Mouse (Mus musculus): ENCODE measurements around the gene Ifnb1.

Ifnb1 gene

DNA sequence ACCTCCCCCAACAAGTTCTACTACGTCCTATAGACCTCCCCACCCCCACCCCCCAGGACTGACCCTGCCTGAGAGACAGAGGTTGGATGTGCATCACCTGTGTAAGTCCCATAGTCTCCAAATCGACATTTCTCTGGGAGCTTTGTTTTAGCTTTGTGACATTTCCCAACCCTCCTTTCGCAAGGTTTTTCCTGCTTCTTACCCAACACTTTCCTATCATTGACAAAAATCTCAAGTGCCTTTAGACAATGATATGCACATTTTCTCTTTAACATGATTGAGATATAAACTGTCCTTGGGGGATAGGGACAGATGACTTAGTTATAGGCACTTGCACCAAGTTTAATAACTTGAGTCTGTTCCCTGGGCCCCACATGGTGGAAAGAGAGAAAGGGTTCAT is 21.3 kb downstream of the Ifnb1 start:
- DNase-seq (ENCODE audit: low spot score) = no peak

DNA sequence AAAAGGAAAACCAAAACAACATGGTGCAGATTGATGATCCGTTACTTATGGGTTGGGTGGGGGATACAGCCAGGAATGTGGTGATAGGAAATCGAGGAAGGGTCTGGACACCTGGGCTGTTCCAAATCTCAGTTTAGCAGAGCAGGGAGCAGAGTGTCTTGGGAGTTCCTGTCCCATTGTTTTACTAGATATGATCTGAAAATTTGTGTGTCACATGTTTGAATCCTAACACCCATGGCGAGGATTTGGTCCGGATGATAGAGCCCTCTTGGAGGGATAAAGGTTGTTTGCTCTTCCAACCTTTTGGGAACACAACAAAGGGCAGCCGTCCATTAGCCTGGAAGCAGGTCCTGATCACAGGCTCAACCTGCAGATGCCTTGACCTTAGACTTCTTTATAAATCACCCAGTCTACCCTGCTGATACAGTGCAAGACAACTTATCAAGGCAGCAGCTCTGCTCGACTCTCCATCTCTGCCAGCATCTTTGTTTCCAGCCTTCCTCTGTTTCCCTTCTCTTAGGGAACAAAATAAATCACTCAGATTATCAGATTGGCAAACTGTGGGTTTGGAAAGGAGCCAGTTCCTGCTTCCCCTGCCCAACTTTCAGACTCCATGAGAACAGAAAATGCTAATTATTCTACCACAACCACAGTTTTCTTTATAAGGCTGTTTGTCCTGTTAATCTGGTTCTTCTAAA is 26.1 kb downstream of the Ifnb1 start:
- DNase-seq (ENCODE audit: low spot score) = no peak

DNA sequence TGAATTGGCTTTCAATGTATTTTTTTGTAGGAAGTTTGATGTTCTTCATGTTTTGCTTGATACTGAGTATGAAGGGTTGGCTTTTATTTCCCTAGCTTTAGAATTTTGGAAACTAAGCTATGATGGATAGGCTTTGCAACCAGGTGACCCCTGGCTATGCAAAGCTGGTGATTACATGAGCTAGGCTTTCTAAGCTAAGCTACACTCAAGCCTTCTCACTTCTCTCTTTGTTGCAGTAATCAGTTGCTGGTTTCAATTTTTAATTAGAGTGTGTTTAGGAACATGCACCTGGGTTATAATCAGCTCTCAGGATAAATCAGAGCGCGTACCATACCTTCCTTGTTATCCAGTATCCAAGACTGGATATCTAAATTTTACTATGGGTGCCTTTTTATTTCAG is 33.0 kb downstream of the Ifnb1 start:
- no peak for DNase-seq (ENCODE audit: low spot score)

DNA sequence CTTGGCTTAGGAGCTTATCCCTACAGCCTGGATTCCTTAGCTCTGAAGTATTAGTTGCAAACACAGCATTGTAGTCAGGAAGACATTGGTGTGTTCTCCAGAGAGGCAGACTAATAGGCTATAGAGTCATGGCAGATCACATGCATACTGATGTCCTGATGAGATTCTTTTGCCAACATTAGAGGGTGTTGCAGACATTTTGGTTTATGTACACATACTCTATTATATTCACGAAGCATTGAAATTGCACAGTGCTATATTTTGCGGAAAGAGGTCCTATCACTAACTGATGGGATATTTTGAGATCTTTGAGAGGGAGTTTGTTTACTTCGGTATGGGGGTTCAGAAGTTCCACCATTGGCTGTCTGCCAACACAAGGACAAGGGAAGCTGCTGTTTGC is 34.5 kb downstream of the Ifnb1 start:
- no peak for DNase-seq (ENCODE audit: low spot score)

DNA sequence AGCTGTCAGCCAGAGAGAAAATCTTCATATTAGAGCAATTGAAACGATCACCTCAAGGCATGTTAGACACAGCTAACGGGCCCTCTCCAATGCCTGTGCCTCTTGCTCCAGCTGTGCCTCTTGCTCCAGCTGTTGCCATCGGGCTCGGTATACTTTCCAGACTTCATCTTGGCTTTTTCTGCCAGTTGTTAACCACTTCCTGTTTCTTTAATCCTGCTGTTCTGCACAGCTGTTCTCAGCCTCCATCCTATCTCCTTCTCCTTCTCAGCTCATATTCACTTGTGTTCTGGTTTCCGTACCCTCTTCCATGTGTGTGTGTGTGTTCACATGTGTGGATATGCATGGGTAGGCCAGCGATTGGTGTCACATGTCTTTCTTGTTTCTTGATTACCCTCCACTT is 42.4 kb downstream of the Ifnb1 start:
- no peak for DNase-seq (ENCODE audit: low spot score)

DNA sequence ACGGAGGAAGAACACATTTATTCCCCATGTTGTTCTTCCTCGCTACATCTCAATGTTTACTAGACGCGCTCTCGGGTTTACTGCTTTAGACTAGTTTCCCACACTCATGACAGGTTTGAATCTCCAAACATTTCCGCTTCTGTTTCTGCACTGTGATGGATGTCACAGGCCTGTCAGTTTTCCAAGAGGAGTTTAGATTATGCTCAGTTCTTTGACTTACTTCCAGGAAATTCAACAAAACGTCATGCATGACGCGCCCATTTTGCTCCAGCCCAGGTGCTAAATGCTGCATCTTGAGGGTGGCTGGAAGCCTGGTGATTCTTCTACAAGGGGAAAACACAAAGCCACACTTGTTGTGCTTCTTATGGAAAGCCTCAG is 43.8 kb downstream of the Ifnb1 start:
- no peak for DNase-seq (ENCODE audit: low spot score)

DNA sequence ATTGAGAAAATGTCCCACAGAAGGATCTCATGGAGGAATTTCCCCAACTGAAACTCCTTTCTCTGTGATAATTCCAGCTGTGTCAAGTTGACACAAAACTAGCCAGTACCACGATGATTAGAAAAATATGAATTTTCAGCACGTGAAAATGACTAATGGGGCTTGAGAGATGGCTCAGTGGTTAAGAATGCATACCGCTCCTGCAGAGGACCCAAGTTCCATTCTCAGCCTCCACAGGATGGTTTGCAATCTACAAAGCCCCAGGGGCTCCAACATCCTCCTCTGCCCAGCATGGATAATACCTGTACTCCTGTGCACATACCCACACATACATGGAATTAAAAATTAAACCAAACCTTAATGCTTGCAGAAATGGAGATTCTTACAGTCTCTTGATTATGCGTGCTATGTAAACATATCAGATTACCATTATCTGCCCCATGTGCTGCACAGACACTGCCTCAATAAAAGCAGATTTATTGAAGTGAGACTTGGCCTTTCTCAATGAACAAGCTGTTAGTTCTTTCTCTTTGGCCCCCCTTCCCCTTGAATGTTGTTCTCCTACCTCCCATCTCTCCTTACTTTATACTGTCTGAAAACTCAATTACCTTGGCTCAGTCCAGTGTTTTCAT is 44.3 kb downstream of the Ifnb1 start:
- no peak for DNase-seq (ENCODE audit: low spot score)

DNA sequence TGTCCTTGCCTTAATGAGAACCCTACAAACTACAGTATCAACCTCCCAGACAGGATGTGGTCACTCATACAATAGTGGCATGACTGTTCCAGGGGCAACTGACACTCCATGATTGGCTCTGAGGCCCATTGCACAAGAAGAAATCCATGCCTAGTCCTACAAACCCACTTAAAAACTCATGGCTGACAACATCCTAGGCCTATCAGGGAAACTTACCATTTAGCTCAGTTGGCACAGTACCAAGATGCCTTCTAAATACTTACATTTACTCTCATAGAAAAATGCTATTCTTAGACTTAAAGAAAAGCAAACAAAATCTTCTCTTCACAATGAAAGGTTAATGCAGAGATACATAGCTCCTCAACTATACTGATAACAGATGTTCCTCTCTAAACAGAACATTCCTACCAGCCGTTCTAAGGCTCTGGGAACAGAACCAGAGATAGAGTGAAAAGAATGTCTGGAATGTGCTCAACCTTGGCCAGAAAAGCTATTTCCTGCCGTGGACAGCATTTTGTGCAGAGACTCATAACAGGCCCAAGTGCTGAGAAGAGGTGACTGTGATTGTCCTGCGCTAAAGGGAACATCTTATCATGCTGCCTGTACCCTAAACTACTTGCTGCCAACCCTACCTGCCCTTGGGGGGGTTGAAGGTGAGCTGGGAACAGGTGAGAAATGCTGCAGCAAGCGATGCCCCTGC is 45.9 kb downstream of the Ifnb1 start:
- no peak for DNase-seq (ENCODE audit: low spot score)

DNA sequence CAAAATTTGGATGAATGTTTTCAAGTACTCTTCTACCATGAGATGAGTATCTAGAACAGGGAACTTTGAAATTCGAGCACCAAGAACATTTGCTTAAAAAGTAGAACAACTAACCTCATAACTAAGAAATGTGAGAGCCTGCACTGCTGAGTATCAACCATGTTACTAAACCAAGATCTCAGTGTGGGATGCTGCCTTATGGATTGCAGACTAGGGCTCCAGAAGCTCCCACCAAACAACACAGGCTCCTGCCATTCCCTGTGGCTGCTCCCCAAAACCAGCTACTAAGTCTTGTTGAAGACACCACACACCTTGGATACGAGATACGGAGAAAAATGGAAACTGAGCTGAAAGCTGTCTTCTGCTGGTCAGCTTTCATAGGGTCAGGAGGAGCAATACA is 46.5 kb downstream of the Ifnb1 start:
- no peak for DNase-seq (ENCODE audit: low spot score)

Data from ovary, postnatal 10 days (tissue).